Mouse (Mus musculus): ENCODE data around the gene Slc6a12.
"Not testable (repeated sequence)": the region's sequence is repeated elsewhere in the genome, so short reads cannot be mapped to it uniquely, and the experiment has no call there.

Slc6a12 gene

DNA sequence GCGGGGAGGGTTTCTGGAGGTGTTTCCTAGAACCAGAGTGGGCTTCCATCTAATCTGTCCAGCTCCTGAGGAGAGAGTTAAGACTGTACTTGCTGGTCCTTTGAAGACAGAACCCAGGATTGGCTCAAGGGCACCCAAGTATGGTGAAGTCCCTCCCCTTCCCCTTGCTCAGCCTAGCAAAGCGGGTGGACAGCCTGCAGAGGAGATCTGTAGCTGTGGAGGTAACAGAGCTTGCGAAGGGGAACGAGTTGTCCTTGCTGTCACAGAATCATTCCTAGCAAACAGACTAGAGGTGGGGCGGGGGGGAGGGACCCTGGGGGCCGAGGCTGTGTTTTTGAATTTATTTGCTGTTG lies 871 bp downstream of the Slc6a12 start:
- DNase-seq (ENCODE audit: low spot score): no peak

DNA sequence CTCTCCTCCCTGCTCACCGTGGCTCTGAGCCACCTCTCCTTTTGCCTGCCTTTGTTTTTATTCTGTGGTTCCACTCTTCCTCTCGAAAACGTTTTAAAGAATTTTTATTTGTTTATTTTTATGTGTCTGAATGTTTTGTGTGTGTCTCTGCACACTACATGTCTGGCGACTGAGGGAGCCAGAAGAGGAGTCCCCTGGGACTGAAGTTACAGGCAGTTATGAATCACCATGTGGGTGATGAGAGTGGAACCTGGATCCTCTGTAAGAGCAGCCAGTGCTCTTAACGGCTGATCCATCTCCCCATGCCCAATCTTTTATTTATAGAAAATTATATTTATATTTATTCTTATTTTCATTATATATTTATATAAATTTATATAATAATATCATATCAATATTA lies 1.5 kb downstream of the Slc6a12 start:
- no peak for DNase-seq (ENCODE audit: low spot score)

DNA sequence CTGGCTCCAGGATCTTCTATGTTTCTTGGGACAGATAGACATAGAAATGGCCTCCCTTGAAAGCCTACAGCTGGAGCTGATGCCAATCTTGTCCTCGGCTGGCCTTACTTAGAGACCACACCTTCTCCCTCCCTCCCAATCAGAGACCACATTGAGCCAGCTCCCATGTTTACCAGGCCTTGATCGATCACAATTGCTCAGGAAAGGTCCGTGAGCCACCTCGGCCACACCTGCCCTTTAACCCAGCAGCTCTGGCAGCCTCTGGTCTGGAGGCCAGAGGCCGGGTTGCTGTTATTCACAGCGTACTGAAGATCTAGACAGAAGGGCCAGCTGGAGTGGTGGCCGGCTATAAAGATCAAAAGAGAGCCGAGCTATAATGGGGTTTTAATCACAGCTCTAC lies 3.6 kb downstream of the Slc6a12 start:
- DNase-seq (ENCODE audit: low spot score): no peak

DNA sequence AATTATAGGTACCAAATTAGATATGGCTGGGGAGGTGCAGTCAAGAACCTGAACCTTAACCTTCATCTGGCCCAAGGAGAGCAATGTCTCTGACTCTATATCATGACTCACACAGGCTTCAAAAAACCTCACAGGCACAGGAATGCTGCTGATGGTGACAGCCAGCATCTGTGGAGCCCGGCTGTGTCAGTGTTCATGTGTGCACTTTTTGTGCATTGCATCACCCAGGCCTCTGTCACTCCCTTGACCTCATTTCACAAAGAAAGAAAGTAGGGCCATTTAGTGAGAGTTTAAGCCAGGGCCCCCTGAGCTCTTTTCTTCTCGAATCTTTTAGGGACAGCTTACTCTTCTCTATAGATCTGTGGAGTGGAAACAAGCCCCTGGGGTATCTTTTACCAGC lies 9.4 kb downstream of the Slc6a12 start:
- no peak for DNase-seq (ENCODE audit: low spot score)

DNA sequence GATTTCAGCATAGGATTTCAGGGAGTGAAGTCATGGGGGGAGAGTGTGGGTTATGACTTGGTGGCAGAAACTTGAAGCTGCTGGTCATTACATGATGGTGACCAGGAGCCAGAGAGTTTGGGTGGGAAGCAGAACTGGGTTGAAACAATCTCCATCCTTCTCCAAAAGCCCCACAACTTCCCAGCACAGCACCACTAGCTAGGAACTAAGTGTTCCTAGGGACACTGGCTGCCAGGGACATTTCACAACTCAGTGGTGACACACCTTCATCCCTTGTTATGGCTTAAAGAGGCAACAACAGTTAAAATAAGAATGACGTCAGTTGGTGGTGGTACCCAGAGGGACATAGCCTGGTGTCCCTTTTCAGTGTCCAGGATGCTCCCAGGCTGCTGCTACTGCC lies 13.2 kb downstream of the Slc6a12 start:
- no peak for DNase-seq (ENCODE audit: low spot score)

DNA sequence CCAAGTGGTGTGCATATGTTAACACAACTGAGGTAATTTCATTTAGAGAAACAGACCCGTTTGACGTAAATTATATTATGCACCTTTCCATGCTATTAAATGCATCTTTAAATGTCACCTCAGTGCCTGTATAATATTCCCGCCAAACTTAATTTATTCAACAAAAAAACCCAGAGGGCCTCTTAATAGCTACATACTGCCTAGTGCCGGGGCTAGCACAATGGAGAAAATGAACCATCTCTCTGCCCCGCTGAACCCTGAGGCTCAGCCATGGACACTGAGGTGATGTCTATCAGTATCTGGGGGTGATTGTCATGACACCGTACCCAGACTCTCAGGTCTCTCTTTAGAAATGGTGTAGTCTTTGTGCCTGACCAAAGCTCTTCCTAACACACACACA lies 14.4 kb downstream of the Slc6a12 start:
- DNase-seq (ENCODE audit: low spot score): no peak

DNA sequence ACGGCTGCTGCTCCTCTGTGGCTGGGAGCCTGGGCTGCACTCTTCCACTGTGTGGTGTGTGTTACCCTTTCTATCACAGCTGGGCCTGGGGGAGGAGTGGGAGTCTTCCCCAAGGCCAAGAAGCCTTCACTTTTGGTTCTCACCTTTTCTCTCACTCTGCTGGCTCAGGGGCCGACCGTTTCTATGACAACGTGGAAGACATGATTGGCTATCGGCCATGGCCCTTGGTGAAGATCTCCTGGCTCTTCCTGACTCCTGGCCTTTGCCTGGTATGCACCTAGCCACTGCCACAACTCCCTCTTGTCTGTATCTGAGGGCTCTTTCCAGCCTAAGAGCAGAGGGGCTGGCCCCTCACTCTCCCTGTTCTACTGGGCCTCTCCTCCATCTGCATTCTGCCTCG lies 20.2 kb downstream of the Slc6a12 start:
- no peak for DNase-seq (ENCODE audit: low spot score)

DNA sequence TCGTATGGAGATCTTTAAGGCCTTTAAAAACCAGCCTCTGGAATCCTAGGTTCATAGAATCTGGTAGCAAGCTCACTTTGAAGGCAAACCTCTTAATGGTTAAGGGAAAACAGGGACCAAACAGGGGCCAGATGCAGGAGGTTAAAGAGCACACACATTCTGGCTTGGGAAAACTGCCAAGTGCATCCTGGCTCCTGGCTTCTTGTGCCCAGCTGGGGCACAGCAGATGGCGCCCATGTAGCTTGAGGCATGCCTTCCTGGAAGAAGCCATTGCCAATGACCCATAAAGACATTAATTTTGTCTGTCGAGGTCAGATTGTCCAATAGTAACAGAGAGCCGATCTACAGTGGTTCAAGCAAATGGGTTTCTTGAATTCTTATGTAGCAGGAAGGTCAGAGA lies 21.1 kb downstream of the Slc6a12 start:
- no peak for DNase-seq (ENCODE audit: low spot score)

DNA sequence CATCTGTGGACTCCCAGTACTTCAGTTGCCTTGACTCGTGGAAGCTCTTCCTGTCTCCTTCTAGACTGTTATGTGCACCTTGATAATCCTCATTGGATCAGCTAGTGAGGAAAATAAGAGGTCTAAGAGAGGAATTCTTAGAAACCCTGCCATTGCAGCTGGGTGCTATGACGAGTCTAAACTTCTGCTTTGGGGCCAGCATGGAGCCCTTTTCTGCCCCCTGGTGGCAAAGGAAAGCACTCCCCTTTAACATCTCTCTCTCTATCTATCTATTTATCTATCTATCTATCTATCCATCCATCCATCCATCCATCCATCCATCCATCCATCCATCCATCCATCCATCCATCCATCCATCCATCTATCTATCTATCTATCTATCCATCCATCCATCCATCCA lies 23.7 kb downstream of the Slc6a12 start:
- DNase-seq (ENCODE audit: low spot score): not testable (repeated sequence)

DNA sequence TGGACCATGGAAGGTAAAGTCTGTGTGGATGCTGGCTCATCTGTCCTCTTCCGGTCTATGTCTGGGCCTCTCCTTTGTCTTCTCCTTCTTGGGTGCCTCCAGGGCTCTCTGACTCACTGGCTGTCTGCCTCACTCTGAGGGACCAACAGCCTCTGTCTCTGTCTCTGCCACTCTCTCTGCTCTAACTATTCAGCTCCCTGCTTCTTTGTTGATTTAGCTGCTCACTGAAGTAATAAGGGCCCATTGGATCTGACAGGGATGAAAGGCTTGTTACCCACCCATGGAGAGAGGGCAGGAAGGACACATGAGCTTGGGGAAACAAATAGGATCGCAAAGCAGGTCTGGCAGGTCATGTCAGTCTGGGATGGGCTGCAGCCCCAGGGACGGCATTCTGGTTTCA lies 24.2 kb downstream of the Slc6a12 start:
- DNase-seq (ENCODE audit: low spot score): no peak

DNA sequence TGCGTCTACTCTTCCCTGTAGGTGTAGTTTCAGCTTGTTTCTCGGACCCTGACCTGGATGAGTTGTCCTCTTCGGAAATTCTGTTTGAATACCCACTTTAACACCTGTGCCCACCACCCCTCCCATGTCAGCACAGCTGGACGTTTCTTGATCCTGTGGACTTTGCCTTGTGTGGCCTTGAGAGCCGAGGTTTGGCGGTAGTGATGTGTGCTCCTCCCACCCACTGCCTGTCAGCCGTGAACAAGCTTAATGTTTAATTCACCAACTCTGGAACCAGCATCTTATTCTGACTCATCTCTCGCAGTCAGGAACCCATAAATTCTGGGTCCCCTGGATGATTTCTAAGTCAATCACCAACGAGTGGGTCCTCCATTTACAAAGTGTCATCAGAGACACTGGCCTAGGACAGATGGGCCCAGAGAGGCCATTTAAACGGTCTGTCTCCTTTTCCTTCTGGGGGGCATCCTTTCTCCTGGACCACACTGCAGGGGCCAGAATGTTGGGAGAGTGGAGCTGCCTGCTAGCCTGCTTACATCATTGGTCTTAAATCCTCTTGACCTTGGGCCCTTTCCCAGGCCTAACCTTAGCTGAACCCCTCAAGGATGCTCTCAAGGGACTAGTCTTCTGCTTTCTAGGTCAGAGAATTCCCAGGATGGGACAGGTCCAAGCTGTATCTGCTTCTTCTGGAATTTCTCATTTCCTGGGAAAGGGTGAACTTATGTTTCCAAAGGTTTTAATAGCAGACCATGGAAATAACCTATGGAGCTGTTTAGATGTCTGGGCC lies 28.5 kb downstream of the Slc6a12 start:
- no peak for DNase-seq (ENCODE audit: low spot score)

DNA sequence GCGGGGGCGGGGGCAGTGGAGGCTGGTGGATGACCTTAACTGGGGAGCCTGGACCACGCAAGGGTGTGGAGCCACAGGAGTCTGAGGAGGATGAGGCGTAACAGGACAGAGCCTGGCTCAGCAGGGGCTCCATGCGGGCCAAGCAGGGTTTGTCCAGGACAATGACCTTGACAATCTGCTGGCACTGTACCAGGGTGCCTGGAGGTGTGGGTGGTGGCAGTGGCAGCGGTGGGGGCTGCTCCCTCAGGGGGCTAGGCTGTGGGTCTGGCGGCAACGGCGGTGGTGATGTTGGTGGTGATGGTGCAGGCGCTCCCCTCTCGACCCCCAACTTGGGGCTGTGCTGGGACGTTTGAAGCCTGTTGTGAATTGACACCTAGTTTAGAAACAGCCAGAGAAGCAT lies 33.3 kb downstream of the Slc6a12 start:
- no peak for DNase-seq (ENCODE audit: low spot score)

DNA sequence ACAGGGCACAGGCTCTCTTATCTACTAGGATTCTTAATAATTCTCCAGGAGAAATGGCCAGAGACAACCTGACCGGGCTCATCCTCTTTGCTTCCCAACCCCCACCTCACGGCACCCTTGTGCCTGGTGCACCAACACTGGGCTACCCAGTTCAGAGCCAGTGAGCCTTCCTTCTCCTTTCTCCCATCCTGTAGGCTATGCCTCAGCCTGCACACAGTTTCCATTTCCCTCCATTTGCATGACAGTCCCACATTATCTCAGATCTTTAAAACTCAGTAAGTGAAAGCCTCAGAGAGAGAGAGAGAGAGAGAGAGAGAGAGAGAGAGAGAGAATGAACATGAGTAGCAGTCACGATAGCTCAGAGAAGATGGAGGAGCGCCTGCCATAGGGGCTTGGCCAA lies 35.4 kb downstream of the Slc6a12 start:
- DNase-seq (ENCODE audit: low spot score): no peak

DNA sequence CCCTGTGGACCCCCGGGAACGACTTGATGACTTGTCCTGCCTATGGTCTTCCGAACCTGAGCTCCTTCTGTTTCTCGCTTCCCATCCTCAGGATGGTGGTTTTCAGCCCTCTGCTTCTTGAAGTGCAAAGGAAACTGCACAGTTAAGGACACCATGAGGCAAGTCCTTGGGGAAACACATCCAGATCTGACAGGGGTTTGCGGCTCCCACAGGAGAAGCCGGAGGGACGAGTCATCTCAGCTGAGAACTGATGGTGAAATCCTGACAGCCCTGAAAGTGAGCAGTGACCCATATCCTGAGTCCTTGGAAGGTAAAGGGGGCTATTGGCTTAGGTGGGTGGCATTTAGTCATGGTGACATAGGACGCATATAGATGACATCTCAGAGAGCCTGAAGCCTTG lies 37.7 kb downstream of the Slc6a12 start:
- no peak for DNase-seq (ENCODE audit: low spot score)

DNA sequence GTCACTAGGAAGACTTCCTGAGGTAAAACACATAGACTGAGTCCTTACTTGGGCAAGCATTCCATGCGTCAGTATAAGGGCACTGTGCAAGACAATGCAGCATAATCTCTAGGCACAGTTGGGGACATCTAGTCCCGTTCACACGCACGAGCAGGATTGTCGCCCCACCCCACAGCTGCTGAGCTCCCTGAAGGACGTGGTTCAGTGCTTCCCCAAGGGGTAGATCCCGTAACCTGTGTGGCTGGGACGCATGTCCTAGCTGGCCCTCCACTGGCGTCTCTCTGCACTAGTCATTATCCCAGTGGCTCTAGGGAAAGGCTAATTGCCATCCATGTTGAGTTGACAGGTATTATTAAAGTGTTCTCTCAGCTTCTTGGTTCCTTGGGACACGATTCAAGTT lies 39.2 kb downstream of the Slc6a12 start:
- no peak for DNase-seq (ENCODE audit: low spot score)

DNA sequence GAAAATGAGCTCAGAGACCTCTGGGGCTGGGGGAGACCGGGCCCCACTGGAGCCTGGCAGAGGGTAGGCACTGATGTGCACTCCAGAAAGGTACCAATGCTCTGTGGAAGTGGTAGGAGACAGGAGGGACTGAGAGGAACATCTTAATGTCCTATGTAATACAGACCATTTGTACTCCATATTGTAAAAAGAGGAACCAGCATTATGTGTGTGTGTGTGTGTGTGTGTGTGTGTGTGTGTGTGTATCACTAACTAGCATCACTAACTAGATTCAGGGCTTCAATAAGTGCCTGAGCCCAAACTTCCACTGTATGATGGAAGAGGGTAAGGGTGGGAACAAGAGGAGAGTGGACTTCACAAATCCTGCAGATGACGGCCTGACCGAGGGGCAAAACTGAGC lies 42.5 kb downstream of the Slc6a12 start:
- no peak for DNase-seq (ENCODE audit: low spot score)

DNA sequence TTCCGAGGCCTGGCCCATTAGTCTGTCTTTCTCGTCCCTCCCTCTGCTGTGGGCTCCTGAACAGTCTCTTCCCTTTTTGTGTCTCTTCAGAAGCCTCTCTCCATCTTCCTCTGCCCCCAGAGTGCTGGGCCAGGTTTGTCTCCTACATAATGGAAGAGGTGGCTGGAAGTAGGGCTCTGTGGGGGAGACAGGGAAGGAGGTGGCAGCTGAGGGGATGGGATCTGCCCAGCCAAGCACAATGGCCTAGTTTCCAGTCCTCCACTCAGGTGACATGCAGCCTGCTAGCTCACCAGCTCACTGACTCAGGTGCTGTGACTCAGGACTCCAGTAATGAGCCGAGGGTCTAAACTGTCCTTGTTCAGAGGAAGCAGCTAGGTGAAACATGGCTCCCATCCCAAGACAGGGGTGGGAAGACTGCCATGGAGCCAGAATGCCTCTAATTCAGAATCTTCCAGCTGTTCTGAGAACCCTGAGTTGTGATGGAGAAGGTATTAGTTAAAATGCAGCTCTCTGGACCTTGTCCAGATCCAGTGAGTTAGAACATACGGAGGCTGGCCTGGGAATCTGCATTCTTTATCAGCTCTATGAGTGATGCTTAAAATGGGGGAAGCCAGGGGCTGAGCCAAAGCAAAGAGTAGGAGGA lies 49.9 kb downstream of the Slc6a12 start:
- no peak for DNase-seq (ENCODE audit: low spot score)

DNA sequence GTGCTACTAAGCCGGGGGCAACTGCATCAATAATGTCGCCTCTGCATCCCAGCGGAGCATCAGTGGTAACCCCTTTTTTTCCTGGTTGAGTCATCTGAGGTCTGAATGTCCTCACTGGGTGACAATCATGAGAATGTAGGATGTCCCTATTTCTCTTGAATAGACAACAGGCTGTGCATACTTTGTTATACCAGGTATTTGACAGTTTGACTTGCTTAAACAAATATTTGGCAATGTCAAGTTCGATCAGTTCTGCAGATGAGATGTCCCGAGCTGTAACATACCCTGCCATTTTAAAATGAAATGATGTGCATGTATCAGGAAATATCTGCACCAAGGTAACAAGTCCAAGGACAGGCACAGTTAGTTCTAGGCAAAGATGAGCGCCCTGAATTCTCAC lies 58.3 kb downstream of the Slc6a12 start:
- DNase-seq (ENCODE audit: low spot score): no peak

DNA sequence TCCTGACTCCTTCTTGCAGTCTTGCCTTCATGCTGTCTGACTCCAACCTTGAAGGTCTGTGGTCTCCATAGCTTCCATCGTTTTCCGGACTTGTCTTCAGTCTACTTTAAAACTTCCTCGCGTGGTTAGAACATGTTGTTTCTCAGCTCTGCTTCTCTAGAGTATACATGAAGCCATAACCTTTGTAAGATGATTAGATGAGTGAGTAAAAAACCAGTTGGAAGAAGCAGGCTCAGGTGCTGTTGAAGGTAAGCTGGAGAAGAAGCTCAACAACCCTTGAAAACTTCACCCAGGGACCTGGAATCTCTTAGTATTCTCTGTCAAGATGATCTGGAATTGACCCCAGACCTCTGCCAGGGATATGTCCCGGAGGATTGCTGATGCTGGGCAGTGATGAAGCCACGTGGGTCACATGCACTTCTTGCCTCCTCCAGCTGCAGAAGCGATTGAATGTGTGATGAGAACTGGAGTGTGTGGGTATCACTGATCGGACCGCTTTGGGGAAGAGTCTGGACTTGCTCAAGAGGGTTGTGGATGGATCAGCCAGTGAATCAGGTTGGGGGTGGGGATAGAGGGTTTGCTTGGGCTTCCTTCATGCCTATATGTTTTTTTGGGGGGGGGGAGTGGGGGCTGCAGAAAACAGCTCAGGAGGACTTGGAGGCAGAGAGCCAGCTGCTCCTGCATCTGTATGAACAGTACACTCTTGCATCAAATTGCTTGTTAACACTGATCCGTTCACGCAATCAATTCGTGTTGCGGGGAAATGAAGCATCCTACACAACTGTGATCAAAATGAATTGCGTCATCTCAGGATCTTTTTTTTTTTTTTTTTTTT lies 59.2 kb downstream of the Slc6a12 start:
- no peak for DNase-seq (ENCODE audit: low spot score)

DNA sequence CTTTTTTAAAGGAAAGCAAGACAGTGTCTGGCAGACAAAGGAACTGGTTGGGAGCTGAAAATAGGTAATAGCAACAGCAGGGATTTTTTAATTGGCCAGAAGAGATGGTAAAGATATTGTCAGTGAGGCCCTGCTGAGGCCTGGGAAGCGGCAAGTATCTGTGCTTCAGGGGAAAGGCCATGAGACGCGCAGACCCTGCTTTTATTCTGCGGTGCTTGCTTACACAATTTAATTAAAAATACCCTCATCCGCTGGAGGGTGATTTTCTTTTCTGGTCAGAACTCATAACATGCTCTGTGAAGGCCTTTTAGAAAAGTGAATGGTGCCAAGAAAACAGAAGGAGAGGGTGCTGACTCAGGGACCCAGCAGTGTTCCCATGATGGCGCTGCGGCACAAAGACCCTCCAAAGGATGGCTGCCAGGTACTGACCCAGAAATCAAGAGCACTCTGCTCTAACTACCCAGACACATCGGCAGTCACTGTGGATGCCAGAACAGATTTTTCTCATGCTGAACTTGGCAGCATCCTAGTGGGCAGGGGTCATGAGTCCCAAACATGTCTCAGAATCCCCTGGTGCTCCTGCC lies 59.9 kb downstream of the Slc6a12 start:
- no peak for DNase-seq (ENCODE audit: low spot score)

DNA sequence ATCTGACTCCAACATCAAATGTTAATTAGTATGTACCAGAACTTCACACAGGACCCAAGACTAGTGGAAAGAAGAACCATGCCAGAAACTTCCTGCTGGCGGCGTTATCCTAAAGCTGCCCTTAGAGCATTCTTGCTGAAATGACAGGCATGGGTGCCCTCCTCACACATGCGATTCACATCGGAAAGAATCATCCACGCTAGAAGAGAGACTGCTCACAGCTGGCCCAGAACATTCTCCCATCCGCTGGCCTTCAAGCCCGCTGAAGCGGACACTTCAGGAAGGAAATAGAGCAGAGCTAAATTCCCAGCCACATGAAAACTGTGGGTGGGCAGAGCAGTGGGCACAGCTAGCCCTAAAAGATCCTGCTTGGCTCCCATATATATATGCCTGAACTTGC lies 62.4 kb downstream of the Slc6a12 start:
- no peak for DNase-seq (ENCODE audit: low spot score)

DNA sequence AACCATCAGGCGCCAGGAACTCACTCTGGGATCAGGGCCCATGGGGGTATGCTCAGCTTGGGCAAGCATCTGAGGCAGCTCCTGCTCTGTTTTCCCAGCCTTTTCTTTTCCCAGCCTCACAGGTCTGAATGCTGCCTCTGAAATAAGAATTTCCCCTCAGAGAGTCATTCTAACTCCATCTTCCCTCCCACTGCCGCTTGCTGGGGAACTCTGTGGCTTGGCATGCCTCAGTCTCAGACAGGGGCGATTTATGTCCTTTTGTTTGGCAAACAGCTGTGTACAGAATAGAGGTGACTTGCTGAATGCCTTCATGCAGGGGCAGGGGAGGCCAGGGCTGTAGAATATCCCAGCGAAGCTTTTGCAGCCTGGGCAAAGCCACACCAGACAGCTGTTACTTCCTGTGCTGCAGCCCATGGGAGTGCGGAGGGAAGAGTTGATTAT lies 64.7 kb downstream of the Slc6a12 start:
- DNase-seq (ENCODE audit: low spot score): no peak

All from testis, postnatal 14 days (tissue).